Mouse (Mus musculus): Measurements from ENCODE around the gene Dmtf1. TPM values are rescaled to one million over a fixed set of nuclear protein-coding genes. Genes with fewer than 3 reads are reported as not detected.

Gene Dmtf1
- polyA plus RNA-seq, 1 experiment, result 0.38 TPM

DNA sequence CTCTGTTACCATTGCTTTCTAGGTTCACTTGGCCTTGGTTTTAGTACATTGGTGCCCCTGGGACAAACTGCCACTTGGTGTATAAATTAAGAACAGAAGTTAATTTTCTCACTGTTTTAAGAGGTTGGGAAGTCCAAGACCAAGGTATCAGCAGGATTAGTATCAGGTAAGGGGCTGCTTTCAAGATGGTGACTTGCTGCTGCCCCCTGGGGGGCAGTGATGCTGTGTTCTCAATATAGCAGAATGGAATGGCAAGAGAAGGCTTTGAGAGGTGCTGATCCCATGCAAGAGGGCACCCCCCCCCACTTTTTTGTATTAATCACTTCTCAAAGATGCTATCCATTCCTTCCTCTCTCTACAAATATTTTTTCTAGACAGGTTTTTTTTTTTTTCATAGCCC is 52.0 kb downstream of the Dmtf1 start:
- H3K36me3 ChIP-seq (replicated peaks; ENCODE audit: low read length), result no peaks in the 10 kb centered on the region
- H3K4me3 ChIP-seq (replicated peaks), result no peak overlapping the region
- H3K4me1 ChIP-seq, result peaks cover 18% of the 10 kb centered on the region

GRCm38 (mm10) chr5:9108490-9108889 is 53.1 kb downstream of the Dmtf1 start:
- H3K9me3 ChIP-seq, result no peaks in the 10 kb centered on the region
- TF ChIP-seq GATA1 (IDR thresholded peaks at IDR 0.05; ENCODE audit: borderline replicate concordance, low read length), result no peak
- TF ChIP-seq FLI1 (IDR thresholded peaks at IDR 0.05; ENCODE audit: low read length), result no peak
- H3K27me3 ChIP-seq (replicated peaks), result peaks cover 32% of the 10 kb centered on the region
- no peaks in the 10 kb centered on the region for H3K36me3 ChIP-seq (replicated peaks; ENCODE audit: low read length)
- H3K4me3 ChIP-seq (replicated peaks), result no peak overlapping the region
- H3K4me1 ChIP-seq, result peaks cover 18% of the 10 kb centered on the region

More for the DNA sequence above, 52.0 kb downstream of the Dmtf1 start:
- no peaks in the 10 kb centered on the region for H3K9me3 ChIP-seq
- peaks cover 22% of the 10 kb centered on the region for H3K27me3 ChIP-seq (replicated peaks)
- no peak for TF ChIP-seq FLI1 (IDR thresholded peaks at IDR 0.05; ENCODE audit: low read length)
- no peak for TF ChIP-seq GATA1 (IDR thresholded peaks at IDR 0.05; ENCODE audit: borderline replicate concordance, low read length)

GRCm38 (mm10) chr5:9107296-9108089 is 54.1 kb downstream of the Dmtf1 start:
- Histone ChIP-seq H3K9me3 (no peaks in the 10 kb centered on the region), H3K4me1 (peaks cover 18% of the 10 kb centered on the region), H3K36me3 (replicated peaks; ENCODE audit: low read length) (no peaks in the 10 kb centered on the region), H3K27me3 (replicated peaks) (peaks cover 40% of the 10 kb centered on the region), H3K4me3 (replicated peaks) (no peak overlapping the region)
- no peak for TF ChIP-seq FLI1 (IDR thresholded peaks at IDR 0.05; ENCODE audit: low read length)
- no peak for TF ChIP-seq GATA1 (IDR thresholded peaks at IDR 0.05; ENCODE audit: borderline replicate concordance, low read length)

- no peaks in the 10 kb centered on the region for H3K36me3 ChIP-seq (replicated peaks; ENCODE audit: low read length)
- no peaks in the 10 kb centered on the region for H3K9me3 ChIP-seq
- peaks cover 47% of the 10 kb centered on the region for H3K27me3 ChIP-seq (replicated peaks)
- H3K4me1 ChIP-seq, result peaks cover 16% of the 10 kb centered on the region
- TF ChIP-seq FLI1 (IDR thresholded peaks at IDR 0.05; ENCODE audit: low read length) (no peak), GATA1 (IDR thresholded peaks at IDR 0.05; ENCODE audit: borderline replicate concordance, low read length) (no peak)
- H3K4me3 ChIP-seq (replicated peaks), result no peak overlapping the region
Measured at GRCm38 (mm10) chr5:9106806-9107205, 54.8 kb downstream of the Dmtf1 start.

- H3K4me3 ChIP-seq (replicated peaks), result no peak overlapping the region
- TF ChIP-seq FLI1 (IDR thresholded peaks at IDR 0.05; ENCODE audit: low read length) (no peak), GATA1 (IDR thresholded peaks at IDR 0.05; ENCODE audit: borderline replicate concordance, low read length) (no peak)
- peaks cover 2% of the 10 kb centered on the region; the same call in 1 of the 2 replicates for H3K9me3 ChIP-seq
- no peaks in the 10 kb centered on the region for H3K36me3 ChIP-seq (replicated peaks; ENCODE audit: low read length)
- H3K4me1 ChIP-seq, result peaks cover 28% of the 10 kb centered on the region
- peaks cover 66% of the 10 kb centered on the region for H3K27me3 ChIP-seq (replicated peaks)
Measured at GRCm38 (mm10) chr5:9103958-9104357, 57.6 kb downstream of the Dmtf1 start.

GRCm38 (mm10) chr5:9102696-9103095 is 58.9 kb downstream of the Dmtf1 start:
- peaks cover 24% of the 10 kb centered on the region for H3K4me1 ChIP-seq
- peaks cover 74% of the 10 kb centered on the region for H3K27me3 ChIP-seq (replicated peaks)
- no peaks in the 10 kb centered on the region for H3K36me3 ChIP-seq (replicated peaks; ENCODE audit: low read length)
- peaks cover 15% of the 10 kb centered on the region for H3K9me3 ChIP-seq
- H3K4me3 ChIP-seq (replicated peaks), result no peak overlapping the region
- TF ChIP-seq GATA1 (IDR thresholded peaks at IDR 0.05; ENCODE audit: borderline replicate concordance, low read length) (no peak), FLI1 (IDR thresholded peaks at IDR 0.05; ENCODE audit: low read length) (no peak)

GRCm38 (mm10) chr5:9100849-9101801 is 60.5 kb downstream of the Dmtf1 start:
- no peak for TF ChIP-seq FLI1 (IDR thresholded peaks at IDR 0.05; ENCODE audit: low read length)
- TF ChIP-seq GATA1 (IDR thresholded peaks at IDR 0.05; ENCODE audit: borderline replicate concordance, low read length), result no peak

GRCm38 (mm10) chr5:9100207-9100848 is 61.2 kb downstream of the Dmtf1 start, which contains the start of gene Tmem243:
Gene Tmem243 (plus strand): TSS chr5:9100668.
- H3K9me3 ChIP-seq, result peaks cover 30% of the 10 kb centered on the region
- peak within 1 kb of the TSS; percentile 92 for H3K4me3 ChIP-seq (replicated peaks)
- peaks cover 14% of the 10 kb centered on the region for H3K4me1 ChIP-seq
- no peak for TF ChIP-seq GATA1 (IDR thresholded peaks at IDR 0.05; ENCODE audit: borderline replicate concordance, low read length)
- TF ChIP-seq FLI1 (IDR thresholded peaks at IDR 0.05; ENCODE audit: low read length), result no peak
- peaks cover 59% of the 10 kb centered on the region for H3K27me3 ChIP-seq (replicated peaks)
- no peaks in the 10 kb centered on the region for H3K36me3 ChIP-seq (replicated peaks; ENCODE audit: low read length)

More at GRCm38 (mm10) chr5:9100849-9101801, 60.5 kb downstream of the Dmtf1 start:
- H3K9me3 ChIP-seq, result peaks cover 25% of the 10 kb centered on the region
- H3K36me3 ChIP-seq (replicated peaks; ENCODE audit: low read length), result no peaks in the 10 kb centered on the region
- peaks cover 14% of the 10 kb centered on the region for H3K4me1 ChIP-seq
- peaks cover 67% of the 10 kb centered on the region for H3K27me3 ChIP-seq (replicated peaks)
- H3K4me3 ChIP-seq (replicated peaks), result peak overlapping the region; percentile 92

DNA sequence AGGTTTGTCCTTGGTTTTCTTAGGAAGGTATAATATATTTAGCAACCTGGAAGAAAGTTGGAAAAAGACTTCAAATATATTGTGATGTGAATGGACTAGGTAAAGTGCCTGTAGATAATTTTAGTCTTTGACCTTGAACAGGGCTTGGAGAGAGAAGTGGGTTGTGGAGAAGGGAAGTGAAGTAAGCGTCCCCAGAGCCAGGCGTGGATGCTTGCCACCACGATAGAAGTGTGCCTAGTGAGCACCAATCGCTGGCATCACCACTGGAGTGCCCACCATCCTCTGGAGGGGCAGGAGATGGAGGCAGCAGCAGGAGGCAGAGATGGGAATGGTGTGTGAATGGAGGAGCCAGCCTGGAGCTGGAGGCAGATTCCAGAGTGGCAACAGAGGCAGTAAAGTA is 68.1 kb downstream of the Dmtf1 start:
- Histone ChIP-seq H3K9me3 (peaks cover 27% of the 10 kb centered on the region), H3K4me3 (replicated peaks) (peak overlapping the region; percentile 26), H3K36me3 (replicated peaks; ENCODE audit: low read length) (no peaks in the 10 kb centered on the region), H3K27me3 (replicated peaks) (peaks cover 11% of the 10 kb centered on the region), H3K4me1 (0 out of 2 replicates have a peak, but pooled peaks cover 2% of the 10 kb centered on the region)
- no peak for TF ChIP-seq FLI1 (IDR thresholded peaks at IDR 0.05; ENCODE audit: low read length)
- no peak for TF ChIP-seq GATA1 (IDR thresholded peaks at IDR 0.05; ENCODE audit: borderline replicate concordance, low read length)

Data from megakaryocyte, embryonic 14.5 days (primary cell).